Mouse (Mus musculus): ENCODE measurements around the gene Lsm3.

GRCm38 (mm10) chr6:91514737-91515362, 878 bp upstream of the Lsm3 start:
- TF ChIP-seq CTCF (IDR thresholded peaks at IDR 0.05; ENCODE audit: control insufficient read depth, insufficient read depth, insufficient read length) (no peak), MYOD1 (IDR thresholded peaks at IDR 0.05; ENCODE audit: control insufficient read depth, insufficient read length, low read depth) (no peak)
